Mouse (Mus musculus) ES-Bruce4 (cell line): Measurements from ENCODE around the gene Map6. TPM values are rescaled to one million over a fixed set of nuclear protein-coding genes. Genes with fewer than 3 reads are reported as not detected.

Experiments
- H3K27ac ChIP-seq: 2 replicates; pipeline ENCODE4 v1.5.1; 2012; ENCODE audit warnings: low read length, inconsistent platforms; ENCODE audit not compliant: insufficient read depth
- H3K27me3 ChIP-seq: 2 replicates; pipeline ENCODE4 v1.6.1; 2012; ENCODE audit warnings: mild to moderate bottlenecking, low read length, inconsistent platforms; ENCODE audit not compliant: control insufficient read depth, poor library complexity, insufficient read depth, severe bottlenecking
- H3K36me3 ChIP-seq: 2 replicates; pipeline ENCODE4 v1.6.1; 2012; ENCODE audit warnings: inconsistent platforms, mild to moderate bottlenecking, low read length, moderate library complexity; ENCODE audit not compliant: control insufficient read depth, poor library complexity, insufficient read depth, severe bottlenecking
- H3K4me1 ChIP-seq: one replicate; pipeline ENCODE4 v1.8.1; 2011; ENCODE audit warnings: low read length; ENCODE audit not compliant: control insufficient read depth, insufficient read depth
- H3K4me3 ChIP-seq: 2 replicates; pipeline ENCODE4 v1.5.1; 2011; ENCODE audit warnings: low read depth, mild to moderate bottlenecking, low read length
- H3K9ac ChIP-seq: 2 replicates; pipeline ENCODE4 v1.6.1; 2012; ENCODE audit warnings: low read depth, mild to moderate bottlenecking, inconsistent platforms; ENCODE audit not compliant: poor library complexity, severe bottlenecking
- H3K9me3 ChIP-seq: replicated peaks from 2 replicates; pipeline ENCODE4 v1.6.1; 2012; ENCODE audit warnings: mild to moderate bottlenecking, low read length, inconsistent platforms; ENCODE audit not compliant: control insufficient read depth, poor library complexity, insufficient read depth, severe bottlenecking
- CTCF ChIP-seq: IDR thresholded peaks from one replicate; pipeline ENCODE4 v1.8.1; 2011; ENCODE audit warnings: low read depth, low read length
- EP300 ChIP-seq: IDR thresholded peaks from 2 replicates; pipeline ENCODE4 v1.6.1; 2011; ENCODE audit warnings: low read depth, low read length; ENCODE audit not compliant: insufficient read depth
- POLR2A ChIP-seq: IDR thresholded peaks from one replicate; pipeline ENCODE4 v1.8.1; 2011; ENCODE audit warnings: low read length; ENCODE audit not compliant: insufficient read depth
- polyA plus RNA-seq: library from polyadenylated mRNA; stranded (reverse); fragments of >200 nt; gene quantifications from 2 replicates; pipeline ENCODE4 v1.2.4, GENCODE M21; 2011; ENCODE audit warnings: low read depth; ENCODE audit not compliant: missing spikeins, insufficient read depth, insufficient read length

The Map6 gene
- polyA plus RNA-seq, 1 experiment = 16.0 TPM

DNA sequence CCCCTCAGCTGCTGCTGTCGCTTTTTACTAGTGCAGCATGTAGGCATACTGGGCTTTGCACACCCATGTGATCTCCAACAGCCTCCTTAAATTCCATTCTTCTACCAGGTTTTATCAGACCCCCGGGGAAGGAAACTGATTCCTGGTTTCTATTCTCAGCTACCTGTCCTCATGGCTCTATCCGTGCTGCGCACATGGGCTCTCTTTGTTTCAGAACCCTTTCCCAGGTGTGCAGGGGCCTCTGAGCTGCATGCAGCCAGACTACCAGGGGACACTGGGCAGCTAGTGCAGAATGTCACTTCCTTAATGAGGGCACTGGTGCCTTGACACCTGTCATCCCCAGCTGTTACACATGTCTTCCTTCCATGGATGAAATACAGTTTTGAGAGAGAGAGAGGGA, 44.8 kb downstream of the Map6 start:
- Histone ChIP-seq H3K9ac (no peak overlapping the region), H3K4me3 (no peak overlapping the region), H3K4me1 (no peaks in the 10 kb centered on the region), H3K9me3 (no peaks in the 10 kb centered on the region), H3K36me3 (no peaks in the 10 kb centered on the region), H3K27me3 (no peaks in the 10 kb centered on the region), H3K27ac (no peak overlapping the region)
- TF ChIP-seq CTCF (no peak), POLR2A (no peak), EP300 (no peak)

DNA sequence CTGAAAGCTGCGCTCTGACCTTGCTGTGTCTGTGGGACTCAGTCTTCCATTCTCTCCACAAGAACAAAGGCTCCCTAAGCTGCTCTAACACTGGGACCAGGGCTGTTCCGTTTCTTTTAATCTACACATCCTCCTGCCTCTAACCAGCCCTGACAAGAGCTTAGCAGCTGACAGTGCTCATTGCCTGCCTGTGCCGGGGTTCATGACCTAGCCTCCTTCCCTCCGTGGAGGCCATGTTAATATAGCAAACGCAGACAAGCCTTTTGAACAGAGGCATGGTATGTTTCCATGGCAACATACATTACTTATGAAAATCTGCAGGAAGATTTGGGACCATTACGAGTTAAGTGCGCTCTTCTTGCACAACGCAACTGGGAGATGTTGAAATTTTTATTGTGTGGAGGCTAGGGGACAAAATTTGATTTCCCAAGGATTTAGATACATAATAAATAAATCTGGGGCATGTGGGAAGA, 45.5 kb downstream of the Map6 start:
- Histone ChIP-seq H3K4me3 (no peak overlapping the region), H3K9ac (no peak overlapping the region), H3K4me1 (no peaks in the 10 kb centered on the region), H3K9me3 (no peaks in the 10 kb centered on the region), H3K36me3 (no peaks in the 10 kb centered on the region), H3K27me3 (no peaks in the 10 kb centered on the region), H3K27ac (no peak overlapping the region)
- TF ChIP-seq POLR2A = no peak
- TF ChIP-seq CTCF = no peak
- no peak for TF ChIP-seq EP300

DNA sequence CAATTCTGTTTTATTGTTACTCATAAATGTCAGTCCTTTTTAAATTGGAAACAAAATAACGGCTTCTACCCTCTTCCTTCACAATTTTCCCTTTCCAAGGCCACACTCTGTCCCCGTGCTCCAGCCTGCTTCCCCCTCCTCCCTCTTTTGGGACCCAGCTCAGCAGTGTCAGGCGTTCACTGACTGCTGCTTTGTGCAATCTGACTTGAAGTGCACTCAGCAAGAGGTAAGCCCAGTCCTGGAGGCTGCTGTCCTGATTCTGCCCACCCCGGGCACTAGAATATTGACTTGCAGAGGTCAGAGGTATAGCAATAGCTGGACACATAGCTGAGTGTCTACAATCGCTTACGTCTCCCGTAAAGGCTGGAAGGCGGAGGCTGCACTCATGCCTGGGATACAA, 46.0 kb downstream of the Map6 start:
- Histone ChIP-seq H3K4me1 (no peaks in the 10 kb centered on the region), H3K36me3 (no peaks in the 10 kb centered on the region), H3K9ac (no peak overlapping the region), H3K9me3 (no peaks in the 10 kb centered on the region), H3K4me3 (no peak overlapping the region), H3K27ac (no peak overlapping the region), H3K27me3 (no peaks in the 10 kb centered on the region)
- TF ChIP-seq CTCF (no peak), POLR2A (no peak), EP300 (no peak)

DNA sequence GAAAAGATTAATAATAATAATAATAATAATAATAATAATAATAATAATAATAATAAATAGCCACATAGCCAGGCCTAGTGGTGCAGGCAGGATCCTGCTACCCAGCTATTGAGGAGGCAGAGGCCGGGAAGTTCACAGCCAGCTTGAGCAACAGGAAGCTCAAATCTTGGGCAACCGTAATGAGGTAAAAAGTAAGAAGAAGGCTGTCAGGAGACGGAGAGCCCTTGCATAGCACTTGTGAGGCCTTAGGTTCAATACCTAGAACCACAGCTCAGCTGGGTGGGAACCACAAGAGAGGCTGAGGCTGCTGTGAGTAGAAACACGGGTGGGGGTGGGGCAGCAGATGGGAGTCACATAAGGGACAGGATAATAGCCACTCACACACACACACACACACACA, 47.3 kb downstream of the Map6 start:
- no peak overlapping the region for H3K27ac ChIP-seq
- H3K27me3 ChIP-seq = no peaks in the 10 kb centered on the region
- no peaks in the 10 kb centered on the region for H3K36me3 ChIP-seq
- H3K9ac ChIP-seq = no peak overlapping the region
- TF ChIP-seq POLR2A (no peak), EP300 (no peak), CTCF (no peak)
- H3K4me3 ChIP-seq = no peak overlapping the region
- no peaks in the 10 kb centered on the region for H3K4me1 ChIP-seq
- H3K9me3 ChIP-seq = no peaks in the 10 kb centered on the region

DNA sequence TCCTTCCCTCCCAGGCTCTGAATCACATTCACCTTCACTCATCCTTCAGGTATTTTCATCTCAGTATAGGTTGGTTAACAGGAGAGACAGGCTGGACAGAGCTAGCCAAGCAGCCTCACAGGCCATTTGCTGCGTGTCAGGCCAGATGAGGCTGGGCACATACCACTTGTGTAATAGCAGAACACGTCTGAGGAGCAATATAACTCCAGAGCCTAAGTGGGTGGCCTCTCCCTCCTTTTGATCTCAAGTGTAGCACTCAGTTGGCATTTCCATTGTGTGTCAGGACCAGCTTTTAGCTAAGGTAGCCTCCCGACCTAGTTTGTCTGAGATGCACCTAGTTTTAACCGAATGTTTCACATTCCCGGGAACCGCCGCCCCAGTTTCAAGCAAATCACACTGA, 49.0 kb downstream of the Map6 start:
- Histone ChIP-seq H3K36me3 (no peaks in the 10 kb centered on the region), H3K4me1 (no peaks in the 10 kb centered on the region), H3K9me3 (no peaks in the 10 kb centered on the region), H3K27ac (no peak overlapping the region), H3K9ac (no peak overlapping the region), H3K4me3 (no peak overlapping the region), H3K27me3 (no peaks in the 10 kb centered on the region)
- TF ChIP-seq POLR2A (no peak), EP300 (no peak), CTCF (no peak)

DNA sequence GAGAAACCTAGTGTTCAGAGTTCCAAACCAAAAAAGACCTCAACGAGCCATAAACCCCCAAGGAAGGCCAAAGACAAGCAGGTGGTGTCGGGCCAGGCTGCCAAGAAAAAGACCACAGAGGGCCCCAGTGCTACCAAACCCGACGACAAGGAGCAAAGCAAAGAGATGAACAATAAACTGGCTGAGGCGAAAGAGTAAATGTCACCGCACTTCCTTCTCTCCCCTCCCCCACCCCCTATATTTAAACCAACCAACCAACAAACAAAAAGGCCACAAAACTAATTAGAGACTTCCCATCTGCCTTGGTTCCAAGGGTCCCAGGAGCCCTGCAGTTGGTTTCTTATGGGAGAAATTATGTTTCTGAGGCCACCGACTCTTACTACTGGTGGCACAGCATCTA, 50.2 kb downstream of the Map6 start:
- Histone ChIP-seq H3K27me3 (no peaks in the 10 kb centered on the region), H3K9ac (no peak overlapping the region), H3K9me3 (no peaks in the 10 kb centered on the region), H3K4me1 (no peaks in the 10 kb centered on the region), H3K4me3 (no peak overlapping the region), H3K36me3 (no peaks in the 10 kb centered on the region), H3K27ac (no peak overlapping the region)
- no peak for TF ChIP-seq POLR2A
- no peak for TF ChIP-seq CTCF
- no peak for TF ChIP-seq EP300
